Mouse (Mus musculus): ENCODE data around the gene Eri3. TPM values are rescaled to one million over a fixed set of nuclear protein-coding genes. Genes with fewer than 3 reads are reported as not detected.

The Eri3 gene
- polyA plus RNA-seq, 1 experiment: 97.2 TPM

- TF ChIP-seq TCF12 (IDR thresholded peaks at IDR 0.05; ENCODE audit: insufficient read depth, poor library complexity, severe bottlenecking) (no peak), E2F4 (IDR thresholded peaks at IDR 0.05; ENCODE audit: insufficient read depth) (no peak), POLR2A (IDR thresholded peaks at IDR 0.05; ENCODE audit: insufficient read length, low read depth) (no peak), MYOG (IDR thresholded peaks at IDR 0.05; ENCODE audit: control insufficient read depth in 1 of 3, insufficient read depth in 1 of 3, insufficient read length in 2 of 3, low read depth in 2 of 3) (no peak), SRF (IDR thresholded peaks at IDR 0.05; ENCODE audit: control insufficient read depth, insufficient read length, low read depth) (no peak), REST (IDR thresholded peaks at IDR 0.05; ENCODE audit: insufficient read depth, insufficient read length) (no peak)
- no peak overlapping the region for H3K4me2 ChIP-seq (ENCODE audit: low read depth)
- peaks cover 23% of the 10 kb centered on the region for H3K36me3 ChIP-seq (ENCODE audit: control insufficient read depth, insufficient read depth)
- no peaks in the 10 kb centered on the region for H3K27me3 ChIP-seq (ENCODE audit: control insufficient read depth, insufficient read depth, insufficient read length)
- no peaks in the 10 kb centered on the region for H3K79me2 ChIP-seq (ENCODE audit: control insufficient read depth, insufficient read depth)
- H3K4me3 ChIP-seq: no peak overlapping the region
- no peak overlapping the region for H3ac ChIP-seq (ENCODE audit: control insufficient read depth, insufficient read length)
Observed at GRCm38 (mm10) chr4:117613153-117613773, 63.1 kb downstream of the Eri3 start.

GRCm38 (mm10) chr4:117616600-117616999 lies 66.4 kb downstream of the Eri3 start:
- no peak for TF ChIP-seq POLR2A (IDR thresholded peaks at IDR 0.05; ENCODE audit: insufficient read length, low read depth)
- no peak for TF ChIP-seq POLR2AphosphoS2 (IDR thresholded peaks at IDR 0.05; ENCODE audit: insufficient read length, low read depth)
- TF ChIP-seq USF1 (IDR thresholded peaks at IDR 0.05; ENCODE audit: low read depth): no peak
- no peak for TF ChIP-seq TCF12 (IDR thresholded peaks at IDR 0.05; ENCODE audit: insufficient read depth, poor library complexity, severe bottlenecking)
- no peak for TF ChIP-seq E2F4 (IDR thresholded peaks at IDR 0.05; ENCODE audit: insufficient read depth)
- no peak for TF ChIP-seq MYOD1 (IDR thresholded peaks at IDR 0.05; ENCODE audit: control insufficient read depth in 1 of 3, insufficient read length in 2 of 3, low read depth in 2 of 3)
- TF ChIP-seq MYOG (IDR thresholded peaks at IDR 0.05; ENCODE audit: control insufficient read depth in 1 of 3, insufficient read depth in 1 of 3, insufficient read length in 2 of 3, low read depth in 2 of 3): no peak
- TF ChIP-seq CEBPB (IDR thresholded peaks at IDR 0.05; ENCODE audit: insufficient read depth, poor library complexity, severe bottlenecking): no peak
- Histone ChIP-seq H3K4me3 (no peak overlapping the region), H3K27me3 (ENCODE audit: control insufficient read depth, insufficient read depth, insufficient read length) (no peaks in the 10 kb centered on the region), H3K4me2 (ENCODE audit: low read depth) (no peak overlapping the region), H3K79me2 (ENCODE audit: control insufficient read depth, insufficient read depth) (no peaks in the 10 kb centered on the region), H3ac (ENCODE audit: control insufficient read depth, insufficient read length) (no peak overlapping the region), H3K36me3 (ENCODE audit: control insufficient read depth, insufficient read depth) (peaks cover 19% of the 10 kb centered on the region)

- H3K4me2 ChIP-seq (ENCODE audit: low read depth): no peak overlapping the region
- H3K4me3 ChIP-seq: no peak overlapping the region
- H3ac ChIP-seq (ENCODE audit: control insufficient read depth, insufficient read length): no peak overlapping the region
- no peaks in the 10 kb centered on the region for H3K27me3 ChIP-seq (ENCODE audit: control insufficient read depth, insufficient read depth, insufficient read length)
- no peaks in the 10 kb centered on the region for H3K79me2 ChIP-seq (ENCODE audit: control insufficient read depth, insufficient read depth)
- TF ChIP-seq MYOD1 (IDR thresholded peaks at IDR 0.05; ENCODE audit: control insufficient read depth in 1 of 3, insufficient read length in 2 of 3, low read depth in 2 of 3) (no peak), SRF (IDR thresholded peaks at IDR 0.05; ENCODE audit: control insufficient read depth, insufficient read length, low read depth) (no peak), USF1 (IDR thresholded peaks at IDR 0.05; ENCODE audit: low read depth) (no peak), TCF12 (IDR thresholded peaks at IDR 0.05; ENCODE audit: insufficient read depth, poor library complexity, severe bottlenecking) (no peak), REST (IDR thresholded peaks at IDR 0.05; ENCODE audit: insufficient read depth, insufficient read length) (no peak)
- peaks cover 2% of the 10 kb centered on the region for H3K36me3 ChIP-seq (ENCODE audit: control insufficient read depth, insufficient read depth)
Observed at GRCm38 (mm10) chr4:117622270-117622669, 72.1 kb downstream of the Eri3 start.

GRCm38 (mm10) chr4:117623025-117623424 lies 72.9 kb downstream of the Eri3 start:
- Histone ChIP-seq H3K4me3 (no peak overlapping the region), H3K27me3 (ENCODE audit: control insufficient read depth, insufficient read depth, insufficient read length) (no peaks in the 10 kb centered on the region), H3K79me2 (ENCODE audit: control insufficient read depth, insufficient read depth) (no peaks in the 10 kb centered on the region), H3ac (ENCODE audit: control insufficient read depth, insufficient read length) (no peak overlapping the region), H3K36me3 (ENCODE audit: control insufficient read depth, insufficient read depth) (no peaks in the 10 kb centered on the region), H3K4me2 (ENCODE audit: low read depth) (no peak overlapping the region)
- no peak for TF ChIP-seq SRF (IDR thresholded peaks at IDR 0.05; ENCODE audit: control insufficient read depth, insufficient read length, low read depth)
- no peak for TF ChIP-seq MAX (IDR thresholded peaks at IDR 0.05; ENCODE audit: low read depth)
- TF ChIP-seq CEBPB (IDR thresholded peaks at IDR 0.05; ENCODE audit: insufficient read depth, poor library complexity, severe bottlenecking): no peak
- no peak for TF ChIP-seq E2F4 (IDR thresholded peaks at IDR 0.05; ENCODE audit: insufficient read depth)
- TF ChIP-seq USF1 (IDR thresholded peaks at IDR 0.05; ENCODE audit: low read depth): no peak
- no peak for TF ChIP-seq REST (IDR thresholded peaks at IDR 0.05; ENCODE audit: insufficient read depth, insufficient read length)
- TF ChIP-seq MYOG (IDR thresholded peaks at IDR 0.05; ENCODE audit: control insufficient read depth in 1 of 3, insufficient read depth in 1 of 3, insufficient read length in 2 of 3, low read depth in 2 of 3): no peak
- TF ChIP-seq POLR2A (IDR thresholded peaks at IDR 0.05; ENCODE audit: insufficient read length, low read depth): no peak
- no peak for TF ChIP-seq TCF3 (IDR thresholded peaks at IDR 0.05; ENCODE audit: insufficient read length, low read depth)
- TF ChIP-seq POLR2AphosphoS2 (IDR thresholded peaks at IDR 0.05; ENCODE audit: insufficient read length, low read depth): no peak
- no peak for TF ChIP-seq TCF12 (IDR thresholded peaks at IDR 0.05; ENCODE audit: insufficient read depth, poor library complexity, severe bottlenecking)
- TF ChIP-seq MYOD1 (IDR thresholded peaks at IDR 0.05; ENCODE audit: control insufficient read depth in 1 of 3, insufficient read length in 2 of 3, low read depth in 2 of 3): no peak

GRCm38 (mm10) chr4:117624660-117625059 lies 74.5 kb downstream of the Eri3 start:
- Histone ChIP-seq H3K27me3 (ENCODE audit: control insufficient read depth, insufficient read depth, insufficient read length) (no peaks in the 10 kb centered on the region), H3ac (ENCODE audit: control insufficient read depth, insufficient read length) (no peak overlapping the region), H3K79me2 (ENCODE audit: control insufficient read depth, insufficient read depth) (no peaks in the 10 kb centered on the region), H3K36me3 (ENCODE audit: control insufficient read depth, insufficient read depth) (no peaks in the 10 kb centered on the region), H3K4me2 (ENCODE audit: low read depth) (no peak overlapping the region), H3K4me3 (no peak overlapping the region)
- no peak for TF ChIP-seq TCF3 (IDR thresholded peaks at IDR 0.05; ENCODE audit: insufficient read length, low read depth)
- no peak for TF ChIP-seq POLR2AphosphoS2 (IDR thresholded peaks at IDR 0.05; ENCODE audit: insufficient read length, low read depth)
- TF ChIP-seq SRF (IDR thresholded peaks at IDR 0.05; ENCODE audit: control insufficient read depth, insufficient read length, low read depth): no peak
- TF ChIP-seq REST (IDR thresholded peaks at IDR 0.05; ENCODE audit: insufficient read depth, insufficient read length): no peak
- no peak for TF ChIP-seq MYOG (IDR thresholded peaks at IDR 0.05; ENCODE audit: control insufficient read depth in 1 of 3, insufficient read depth in 1 of 3, insufficient read length in 2 of 3, low read depth in 2 of 3)
- no peak for TF ChIP-seq TCF12 (IDR thresholded peaks at IDR 0.05; ENCODE audit: insufficient read depth, poor library complexity, severe bottlenecking)
- no peak for TF ChIP-seq CEBPB (IDR thresholded peaks at IDR 0.05; ENCODE audit: insufficient read depth, poor library complexity, severe bottlenecking)
- no peak for TF ChIP-seq MAX (IDR thresholded peaks at IDR 0.05; ENCODE audit: low read depth)
- TF ChIP-seq USF1 (IDR thresholded peaks at IDR 0.05; ENCODE audit: low read depth): no peak
- no peak for TF ChIP-seq E2F4 (IDR thresholded peaks at IDR 0.05; ENCODE audit: insufficient read depth)
- no peak for TF ChIP-seq POLR2A (IDR thresholded peaks at IDR 0.05; ENCODE audit: insufficient read length, low read depth)

Data from myocyte (in vitro differentiated cells).